Mouse (Mus musculus) erythroblast, embryonic 14.5 days (primary cell): ENCODE results near the gene Ubp1. TPM values are rescaled to one million over a fixed set of nuclear protein-coding genes. Genes with fewer than 3 reads are reported as not detected.

Experiments used
- H3K27me3 ChIP-seq: 2 replicates; pipeline ENCODE4 v1.6.1; 2012; ENCODE audit warnings: inconsistent platforms; ENCODE audit not compliant: control insufficient read depth
- H3K36me3 ChIP-seq: 2 replicates; pipeline ENCODE4 v1.6.1; 2012; ENCODE audit warnings: mild to moderate bottlenecking, inconsistent platforms; ENCODE audit not compliant: control insufficient read depth
- H3K4me1 ChIP-seq: 2 replicates; pipeline ENCODE4 v1.6.1; 2012; ENCODE audit warnings: inconsistent platforms; ENCODE audit not compliant: control insufficient read depth
- H3K4me3 ChIP-seq: replicated peaks from 2 replicates; pipeline ENCODE3; 2012; ENCODE audit warnings: moderate library complexity, mild to moderate bottlenecking, inconsistent platforms
- H3K9me3 ChIP-seq: 2 replicates; pipeline ENCODE4 v1.6.1; 2012; ENCODE audit warnings: low read length, inconsistent platforms, mixed read lengths; ENCODE audit not compliant: control insufficient read depth
- GATA1 ChIP-seq: IDR thresholded peaks from 2 replicates; pipeline ENCODE4 v1.6.1; 2012; ENCODE audit warnings: low read length, inconsistent platforms, mixed read lengths
- TAL1 ChIP-seq: IDR thresholded peaks from 3 replicates; pipeline ENCODE4 v1.6.1; 2012; ENCODE audit warnings: low read length, inconsistent platforms, mixed read lengths
- polyA plus RNA-seq: library from polyadenylated mRNA; stranded (reverse); fragments of >175 nt; gene quantifications from 2 replicates; pipeline ENCODE4 v1.2.3, GENCODE M21; 2012

The Ubp1 gene
- polyA plus RNA-seq, 1 experiment = 7.2 TPM

GRCm38 (mm10) chr9:113990547-113991248 is 60.0 kb downstream of the Ubp1 start:
- Histone ChIP-seq H3K27me3 (no peaks in the 10 kb centered on the region), H3K4me1 (peaks cover 15% of the 10 kb centered on the region), H3K4me3 (peak overlapping the region; percentile 44), H3K36me3 (no peaks in the 10 kb centered on the region), H3K9me3 (peaks cover 6% of the 10 kb centered on the region)
- TF ChIP-seq TAL1 = no peak
- TF ChIP-seq GATA1 = no peak

- TF ChIP-seq GATA1 (no peak), TAL1 (no peak)
These were observed 62.1 kb downstream of the Ubp1 start for GRCm38 (mm10) chr9:113992810-113993209.

GRCm38 (mm10) chr9:113998311-113998710 is 67.6 kb downstream of the Ubp1 start:
- TF ChIP-seq TAL1 (no peak), GATA1 (no peak)
- no peaks in the 10 kb centered on the region for H3K4me1 ChIP-seq
- H3K36me3 ChIP-seq = no peaks in the 10 kb centered on the region
- H3K9me3 ChIP-seq = peaks cover 9% of the 10 kb centered on the region
- H3K27me3 ChIP-seq = no peaks in the 10 kb centered on the region
- no peak overlapping the region for H3K4me3 ChIP-seq

More at GRCm38 (mm10) chr9:113992810-113993209, 62.1 kb downstream of the Ubp1 start:
- H3K4me1 ChIP-seq = peaks cover 12% of the 10 kb centered on the region
- no peak overlapping the region for H3K4me3 ChIP-seq
- H3K9me3 ChIP-seq = peaks cover 6% of the 10 kb centered on the region
- H3K36me3 ChIP-seq = no peaks in the 10 kb centered on the region
- no peaks in the 10 kb centered on the region for H3K27me3 ChIP-seq

- peaks cover 21% of the 10 kb centered on the region for H3K9me3 ChIP-seq
- H3K27me3 ChIP-seq = no peaks in the 10 kb centered on the region; the same call in 1 of the 2 replicates
- H3K4me3 ChIP-seq = no peak overlapping the region
- TF ChIP-seq TAL1 (no peak), GATA1 (no peak)
- peaks cover 4% of the 10 kb centered on the region for H3K4me1 ChIP-seq
- H3K36me3 ChIP-seq = peaks cover 2% of the 10 kb centered on the region; the same call in 1 of the 2 replicates
These were observed 76.1 kb downstream of the Ubp1 start for GRCm38 (mm10) chr9:114006801-114007200.

- no peak for TF ChIP-seq TAL1
- TF ChIP-seq GATA1 = no peak
- peaks cover 22% of the 10 kb centered on the region for H3K9me3 ChIP-seq
- H3K4me1 ChIP-seq = peaks cover 8% of the 10 kb centered on the region
- H3K27me3 ChIP-seq = no peaks in the 10 kb centered on the region; the same call in 1 of the 2 replicates
- H3K36me3 ChIP-seq = peaks cover 2% of the 10 kb centered on the region; the same call in 1 of the 2 replicates
- H3K4me3 ChIP-seq = no peak overlapping the region
These were observed 77.2 kb downstream of the Ubp1 start for GRCm38 (mm10) chr9:114007850-114008350.

- H3K9me3 ChIP-seq = peaks cover 23% of the 10 kb centered on the region
- H3K36me3 ChIP-seq = peaks cover 2% of the 10 kb centered on the region; the same call in 1 of the 2 replicates
- TF ChIP-seq GATA1 (no peak), TAL1 (no peak)
- H3K4me1 ChIP-seq = peaks cover 14% of the 10 kb centered on the region
- no peaks in the 10 kb centered on the region; the same call in 1 of the 2 replicates for H3K27me3 ChIP-seq
- no peak overlapping the region for H3K4me3 ChIP-seq
These were observed 78.8 kb downstream of the Ubp1 start for GRCm38 (mm10) chr9:114009526-114009925.

GRCm38 (mm10) chr9:114011203-114011602 is 80.5 kb downstream of the Ubp1 start:
- Histone ChIP-seq H3K27me3 (no peaks in the 10 kb centered on the region; the same call in 1 of the 2 replicates), H3K36me3 (peaks cover 2% of the 10 kb centered on the region; the same call in 1 of the 2 replicates), H3K4me1 (peaks cover 16% of the 10 kb centered on the region), H3K4me3 (no peak overlapping the region), H3K9me3 (peaks cover 23% of the 10 kb centered on the region)
- TF ChIP-seq GATA1 (no peak), TAL1 (no peak)

GRCm38 (mm10) chr9:114014034-114014433 is 83.3 kb downstream of the Ubp1 start:
- Histone ChIP-seq H3K27me3 (no peaks in the 10 kb centered on the region; the same call in 1 of the 2 replicates), H3K4me3 (no peak overlapping the region), H3K36me3 (peaks cover 2% of the 10 kb centered on the region; the same call in 1 of the 2 replicates), H3K4me1 (peaks cover 19% of the 10 kb centered on the region), H3K9me3 (peaks cover 27% of the 10 kb centered on the region)
- TF ChIP-seq GATA1 (no peak), TAL1 (no peak)

- TF ChIP-seq TAL1 = no peak
- H3K9me3 ChIP-seq = peaks cover 17% of the 10 kb centered on the region
- no peaks in the 10 kb centered on the region; the same call in 1 of the 2 replicates for H3K27me3 ChIP-seq
- H3K4me1 ChIP-seq = peaks cover 19% of the 10 kb centered on the region
- peaks cover 2% of the 10 kb centered on the region; the same call in 1 of the 2 replicates for H3K36me3 ChIP-seq
- no peak overlapping the region for H3K4me3 ChIP-seq
These were observed 85.0 kb downstream of the Ubp1 start for GRCm38 (mm10) chr9:114015724-114016123.
